Mouse (Mus musculus) adrenal gland, postnatal 0 days (tissue): Measurements from ENCODE around the gene Slc9a3r1. TPM values are rescaled to one million over a fixed set of nuclear protein-coding genes. Genes with fewer than 3 reads are reported as not detected.

ENCODE experiments used
- polyA plus RNA-seq: library from polyadenylated mRNA; unstranded; fragments of >200 nt; fragmentation: Nextera tagmentation; extraction: Ambion mirVana; gene quantifications from 2 replicates; pipeline ENCODE4 v1.2.1, GENCODE M21; 2015

The Slc9a3r1 gene
- 38.7 and 39.4 TPM in 2 replicates for polyA plus RNA-seq

GRCm38 (mm10) chr11:115162832-115163480 lies at the start of gene Slc9a3r1:
Gene Slc9a3r1 (plus strand): TSS chr11:115163341.

GRCm38 (mm10) chr11:115133800-115134199 lies 29.3 kb upstream of the Slc9a3r1 start, which contains the start of gene Cd300lf:
Gene Cd300lf (minus strand): TSS chr11:115133992.

GRCm38 (mm10) chr11:115187224-115187639 lies 24.1 kb downstream of the Slc9a3r1 start, which contains the start of gene Tmem104:
Gene Tmem104 (plus strand): TSS chr11:115187487.

GRCm38 (mm10) chr11:115187693-115188092 lies 24.6 kb downstream of the Slc9a3r1 start, which contains the start of gene Nat9:
Gene Nat9 (minus strand): TSS chr11:115187859.

Other genes starting within 250 kb of the Slc9a3r1 start
- gene Cd300lb, start 229.0 kb upstream of the Slc9a3r1 start, polyA plus RNA-seq = 0.68 and 0.81 TPM in 2 replicates
- gene Cd300c, start 194.2 kb upstream of the Slc9a3r1 start, polyA plus RNA-seq = not detected in 2 replicates
- 0.95 and 1.3 TPM in 2 replicates for gene Cd300ld, start 173.4 kb upstream of the Slc9a3r1 start, polyA plus RNA-seq
- 8.8 and 8.9 TPM in 2 replicates for gene Cd300c2, start 161.5 kb upstream of the Slc9a3r1 start, polyA plus RNA-seq
- gene Cd300ld2, start 147.1 kb upstream of the Slc9a3r1 start, polyA plus RNA-seq = 0.93 TPM in 1 of 2 replicates, not detected in the other
- gene Cd300ld4, start 136.3 kb upstream of the Slc9a3r1 start, polyA plus RNA-seq = 0.21 TPM in 1 of 2 replicates, not detected in the other
- gene Cd300ld5, start 125.6 kb upstream of the Slc9a3r1 start, polyA plus RNA-seq = 0.46 TPM in 1 of 2 replicates, not detected in the other
- gene Cd300ld3, start 114.9 kb upstream of the Slc9a3r1 start, polyA plus RNA-seq = not detected in 2 replicates
- 0.22 TPM in 1 of 2 replicates, not detected in the other for gene Cd300e, start 101.2 kb upstream of the Slc9a3r1 start, polyA plus RNA-seq
- 0.80 and 1.4 TPM in 2 replicates for gene Rab37, start 71.9 kb upstream of the Slc9a3r1 start, polyA plus RNA-seq
- 2.1 and 3.0 TPM in 2 replicates for gene Cd300lf, start 29.3 kb upstream of the Slc9a3r1 start, polyA plus RNA-seq
- 10.0 and 10.9 TPM in 2 replicates for gene Tmem104, start 24.1 kb downstream of the Slc9a3r1 start, polyA plus RNA-seq
- 20.1 and 32.7 TPM in 2 replicates for gene Nat9, start 24.5 kb downstream of the Slc9a3r1 start, polyA plus RNA-seq
- 0.28 and 0.81 TPM in 2 replicates for gene Grin2c, start 103.9 kb downstream of the Slc9a3r1 start, polyA plus RNA-seq
- gene Fdxr, start 113.7 kb downstream of the Slc9a3r1 start, polyA plus RNA-seq = 197 and 648 TPM in 2 replicates
- 2.4 and 5.1 TPM in 2 replicates for gene Fads6, start 134.3 kb downstream of the Slc9a3r1 start, polyA plus RNA-seq
- gene Otop2, start 143.8 kb downstream of the Slc9a3r1 start, polyA plus RNA-seq = not detected in 2 replicates
- 0.25 and 0.33 TPM in 2 replicates for gene Ush1g, start 158.7 kb downstream of the Slc9a3r1 start, polyA plus RNA-seq
- gene Otop3, start 171.4 kb downstream of the Slc9a3r1 start, polyA plus RNA-seq = 0.06 and 0.72 TPM in 2 replicates
- gene Hid1, start 204.4 kb downstream of the Slc9a3r1 start, polyA plus RNA-seq = 20.9 and 34.4 TPM in 2 replicates
- gene Cdr2l, start 218.6 kb downstream of the Slc9a3r1 start, polyA plus RNA-seq = 14.3 and 16.0 TPM in 2 replicates
- gene Mrpl58, start 240.4 kb downstream of the Slc9a3r1 start, polyA plus RNA-seq = 196 and 213 TPM in 2 replicates